Mouse (Mus musculus) CH12.LX (cell line): ENCODE measurements at regions not wholly inside any gene's neighbourhood (a gene's known extent, or its start where the extent isn't known, plus 50 kb on each side); places are given as distances from the start of the nearest gene placed in this dataset.

ENCODE experiments used
- DNase-seq: peaks from one replicate; pipeline ENCODE4 v3.0.0-alpha.2; 2013; ENCODE audit errors: extremely low read depth
- H3K27ac ChIP-seq: 2 replicates; pipeline ENCODE4 v1.5.1; 2012; ENCODE audit warnings: low read depth, mild to moderate bottlenecking, control low read depth, moderate library complexity; ENCODE audit not compliant: insufficient read depth
- H3K27me3 ChIP-seq: replicated peaks from 2 replicates; pipeline ENCODE3; 2012; ENCODE audit warnings: inconsistent platforms
- H3K36me3 ChIP-seq, 2 experiments: replicated peaks in 1 of 2; 2 replicates each; pipeline versions ENCODE3 to v1.6.1; 2012; ENCODE audit warnings: inconsistent platforms in 1 of 2, low read length in 1 of 2, mild to moderate bottlenecking in 1 of 2, mixed read lengths in 1 of 2, moderate library complexity in 1 of 2; ENCODE audit not compliant: control insufficient read depth in 1 of 2, insufficient read depth in 1 of 2
- H3K4me1 ChIP-seq, 2 experiments: 2 replicates each; pipeline ENCODE4 v1.6.1; 2012; ENCODE audit warnings: inconsistent platforms in 1 of 2, moderate library complexity in 1 of 2; ENCODE audit not compliant: insufficient read depth in 2 of 2, control insufficient read depth in 1 of 2
- H3K4me2 ChIP-seq: 2 replicates; pipeline ENCODE4 v1.6.1; 2012; ENCODE audit warnings: low read depth, mild to moderate bottlenecking, control low read depth; ENCODE audit not compliant: poor library complexity, insufficient read depth, severe bottlenecking
- H3K4me3 ChIP-seq, 3 experiments: fragments of 150-350 bp in 1 of 3; sonication (generic) in 1 of 3; replicated peaks in 1 of 3; 2 replicates each; pipeline versions ENCODE3 to v1.5.1; 2011 to 2012; ENCODE audit warnings: low read depth in 2 of 3, low read length in 2 of 3, mild to moderate bottlenecking in 2 of 3, moderate library complexity in 2 of 3, control low read depth in 1 of 3, improper control_type of control experiment in 1 of 3, inconsistent platforms in 1 of 3, mixed read lengths in 1 of 3; ENCODE audit not compliant: poor library complexity in 1 of 3
- H3K79me2 ChIP-seq: replicated peaks from 2 replicates; pipeline ENCODE4 v1.6.1; 2012; ENCODE audit warnings: mild to moderate bottlenecking, moderate library complexity; ENCODE audit not compliant: control insufficient read depth, poor library complexity, insufficient read depth, severe bottlenecking; ENCODE audit errors: extremely low read depth
- H3K9ac ChIP-seq: 2 replicates; pipeline ENCODE4 v1.6.1; 2012; ENCODE audit warnings: low read depth, mild to moderate bottlenecking, control low read depth, moderate library complexity; ENCODE audit not compliant: insufficient read depth
- H3K9me3 ChIP-seq: replicated peaks from 2 replicates; pipeline ENCODE3; 2012; ENCODE audit warnings: low read length, inconsistent platforms, mixed read lengths
- BHLHE40 ChIP-seq: IDR thresholded peaks from 2 replicates; pipeline ENCODE4 v1.6.1; 2011; ENCODE audit warnings: mild to moderate bottlenecking, low read depth, low read length, improper control_type of control experiment
- CTCF ChIP-seq, 2 experiments: IDR thresholded peaks in 1 of 2; conservative IDR thresholded peaks in 1 of 2; 2 replicates each; pipeline ENCODE4 v1.5.1; 2011 to 2012; ENCODE audit warnings: low read depth in 2 of 2, low read length in 2 of 2, improper control_type of control experiment in 1 of 2, inconsistent platforms in 1 of 2, mild to moderate bottlenecking in 1 of 2, moderate library complexity in 1 of 2
- E2F4 ChIP-seq: IDR thresholded peaks from 2 replicates; pipeline ENCODE4 v1.6.1; 2011; ENCODE audit warnings: low read depth, low read length, improper control_type of control experiment; ENCODE audit not compliant: insufficient replicate concordance
- ELF1 ChIP-seq: IDR thresholded peaks from 2 replicates; pipeline ENCODE4 v1.6.1; 2014; ENCODE audit warnings: low read depth, mild to moderate bottlenecking, inconsistent platforms, low read length, improper control_type of control experiment
- EP300 ChIP-seq: IDR thresholded peaks from 2 replicates; pipeline ENCODE4 v1.6.1; 2011; ENCODE audit warnings: low read length, improper control_type of control experiment
- JUND ChIP-seq: conservative IDR thresholded peaks from 2 replicates; pipeline ENCODE4 v1.6.1; 2011; ENCODE audit warnings: low read depth, low read length, improper control_type of control experiment
- KAT2A ChIP-seq: IDR thresholded peaks from 2 replicates; pipeline ENCODE4 v1.6.1; 2012; ENCODE audit warnings: low read length, improper control_type of control experiment, inconsistent platforms; ENCODE audit not compliant: insufficient replicate concordance
- MAFK ChIP-seq: IDR thresholded peaks from 2 replicates; pipeline ENCODE4 v1.6.1; 2011; ENCODE audit warnings: low read length, improper control_type of control experiment; ENCODE audit not compliant: insufficient replicate concordance
- MEF2A ChIP-seq: IDR thresholded peaks from 2 replicates; pipeline ENCODE4 v1.6.1; 2014; ENCODE audit warnings: low read depth, mild to moderate bottlenecking, inconsistent platforms, low read length, improper control_type of control experiment, borderline replicate concordance
- NRF1 ChIP-seq: IDR thresholded peaks from 2 replicates; pipeline ENCODE4 v1.6.1; 2014; ENCODE audit warnings: low read depth, mild to moderate bottlenecking, inconsistent platforms, low read length, improper control_type of control experiment, moderate library complexity
- POLR2A ChIP-seq: IDR thresholded peaks from 2 replicates; pipeline ENCODE4 v1.6.1; 2011; ENCODE audit warnings: low read depth, mild to moderate bottlenecking, improper control_type of control experiment, low read length
- POLR2AphosphoS2 ChIP-seq: IDR thresholded peaks from 2 replicates; pipeline ENCODE4 v1.6.1; 2011; ENCODE audit warnings: low read depth, low read length, improper control_type of control experiment
- RAD21 ChIP-seq: IDR thresholded peaks from 2 replicates; pipeline ENCODE4 v1.6.1; 2011; ENCODE audit warnings: low read depth, mild to moderate bottlenecking, low read length, improper control_type of control experiment, moderate library complexity
- SMC3 ChIP-seq: IDR thresholded peaks from 2 replicates; pipeline ENCODE4 v1.6.1; 2011; ENCODE audit warnings: low read depth, low read length, improper control_type of control experiment
- TBP ChIP-seq: conservative IDR thresholded peaks from 2 replicates; pipeline ENCODE4 v1.6.1; 2011; ENCODE audit warnings: low read depth, low read length, improper control_type of control experiment
- TCF12 ChIP-seq: IDR thresholded peaks from 2 replicates; pipeline ENCODE4 v1.6.1; 2014; ENCODE audit warnings: low read depth, mild to moderate bottlenecking, inconsistent platforms, low read length, improper control_type of control experiment
- UBTF ChIP-seq: IDR thresholded peaks from 2 replicates; pipeline ENCODE4 v1.6.1; 2012; ENCODE audit warnings: low read depth, mild to moderate bottlenecking, inconsistent platforms, low read length, improper control_type of control experiment, moderate library complexity
- USF2 ChIP-seq: conservative IDR thresholded peaks from 2 replicates; pipeline ENCODE4 v1.6.1; 2011; ENCODE audit warnings: low read depth, low read length, improper control_type of control experiment
- ZMIZ1 ChIP-seq: IDR thresholded peaks from 2 replicates; pipeline ENCODE4 v1.6.1; 2012; ENCODE audit warnings: low read depth, mild to moderate bottlenecking, inconsistent platforms, low read length, improper control_type of control experiment
- dilution Hi-C: fragments of 300-500 bp; cut with MboI; formaldehyde crosslinking; loops from 2 replicates; pipeline ENCODE4 v1.14.3; 2020; ENCODE audit warnings: low sequenced_read_pairs; ENCODE audit not compliant: extremely low pct_unique_long_range_greater_than_20kb, extremely low pct_ligation_motif_present
- in situ Hi-C: fragments of 300-500 bp; cut with MboI; formaldehyde crosslinking; loops from 3 replicates; pipeline ENCODE4 v1.14.3; 2019; ENCODE audit warnings: low sequenced_read_pairs, low pct_ligation_motif_present, low pct_unique_long_range_greater_than_20kb, mixed read lengths

GRCm38 (mm10) chr15:86773041-86773440, 558.8 kb downstream of the Tbc1d22a start:
- Histone ChIP-seq H3K9me3 (peaks cover 81% of the 10 kb centered on the region), H3K79me2 (no peaks in the 10 kb centered on the region), H3K27me3 (no peaks in the 10 kb centered on the region), H3K27ac (no peak overlapping the region), H3K36me3 (no peaks in the 10 kb centered on the region), H3K9ac (no peak overlapping the region), H3K4me1 (no peaks in the 10 kb centered on the region), H3K4me3 (no peak overlapping the region), H3K4me2 (no peak overlapping the region)
- dilution Hi-C loops, result no loop called here
- DNase-seq, result no peak
- TF ChIP-seq TCF12 (no peak), EP300 (no peak), USF2 (no peak)
- in situ Hi-C loops, result no loop called here

DNA sequence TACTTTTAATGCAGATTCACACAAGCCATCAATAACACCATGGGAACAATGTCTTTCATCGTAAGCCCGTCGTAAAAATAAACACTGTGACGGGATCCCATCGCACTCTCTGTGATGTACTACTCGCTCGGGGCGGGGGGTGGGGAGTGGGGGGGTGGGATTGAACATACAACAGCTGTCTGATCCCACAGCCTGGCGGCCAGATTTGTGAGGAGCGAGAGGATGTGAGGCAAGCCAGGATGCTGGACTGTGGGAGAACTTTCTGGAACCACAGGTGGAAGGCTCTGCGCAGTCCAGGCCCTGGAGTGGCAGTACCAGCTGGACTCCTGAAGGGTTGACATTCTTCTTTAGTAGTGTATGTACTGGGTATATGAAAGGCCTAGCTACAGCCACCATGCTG, 563.7 kb downstream of the Tbc1d22a start:
- H3K4me3 ChIP-seq, result no peak overlapping the region
- no peak overlapping the region for H3K4me2 ChIP-seq
- in situ Hi-C loops (no loop called here), dilution Hi-C loops (no loop called here)
- no peak overlapping the region for H3K9ac ChIP-seq
- peaks cover 80% of the 10 kb centered on the region for H3K9me3 ChIP-seq
- H3K4me1 ChIP-seq, result no peaks in the 10 kb centered on the region
- H3K36me3 ChIP-seq, result no peaks in the 10 kb centered on the region
- H3K27ac ChIP-seq, result no peak overlapping the region
- DNase-seq, result no peak
- TF ChIP-seq KAT2A (no peak), USF2 (no peak), MEF2A (no peak), TBP (no peak), CTCF (conservative IDR thresholded peaks at IDR 0.05 in 1 of 2, IDR thresholded peaks at IDR 0.05 in 1 of 2; ENCODE audit: low read depth in 2 of 2, low read length in 2 of 2) (no peak), MAFK (no peak), EP300 (no peak), ELF1 (no peak), E2F4 (no peak), UBTF (no peak), RAD21 (no peak), POLR2A (no peak), POLR2AphosphoS2 (no peak), BHLHE40 (no peak), ZMIZ1 (no peak), SMC3 (no peak), NRF1 (no peak), JUND (no peak)
- H3K27me3 ChIP-seq, result no peaks in the 10 kb centered on the region
- no peaks in the 10 kb centered on the region for H3K79me2 ChIP-seq
